Mouse (Mus musculus): Measurements from ENCODE around the gene Fem1a. TPM values are rescaled to one million over a fixed set of nuclear protein-coding genes. Genes with fewer than 3 reads are reported as not detected.

Gene Fem1a
- polyA plus RNA-seq, 1 experiment from 2014 or later, result 17.2 TPM

DNA sequence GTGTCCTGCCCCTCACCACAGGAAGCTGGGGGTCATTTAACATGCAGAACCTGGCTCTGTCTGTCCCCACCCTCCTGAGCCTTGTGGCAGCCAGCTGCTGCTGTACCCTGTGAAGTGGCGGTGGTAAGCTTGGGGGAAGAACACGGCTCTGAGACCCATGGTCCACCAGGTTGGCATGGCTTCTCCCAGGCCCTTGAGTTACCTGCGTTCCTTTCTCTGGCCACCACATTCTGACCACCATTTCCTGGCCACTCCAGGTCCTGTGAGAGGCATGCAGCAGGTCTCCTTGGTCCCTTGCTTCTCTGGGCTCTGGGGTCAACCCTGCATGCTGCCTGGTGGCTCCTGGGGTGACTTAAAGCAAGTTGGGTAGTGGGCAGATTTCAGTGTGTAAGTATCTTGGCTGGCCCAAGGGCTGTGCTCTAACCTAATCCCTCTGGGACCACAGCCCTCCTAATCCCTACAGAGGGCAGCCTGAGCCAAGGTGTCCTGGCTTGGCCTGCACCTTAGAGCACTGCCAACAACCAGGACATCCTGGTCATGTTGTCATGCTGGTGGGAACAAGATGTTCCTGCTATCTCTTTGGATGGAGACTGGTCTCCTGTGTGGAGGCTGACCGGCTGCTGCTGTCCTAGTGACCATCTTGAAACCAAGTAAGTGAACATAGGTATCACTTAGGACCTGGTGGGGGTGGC, 36.1 kb downstream of the Fem1a start, which contains the start of gene Plin3:
Gene Plin3 (minus strand): TSS at position 343 of the 692 bp plus-strand sequence.
- Histone ChIP-seq H3K4me2 (peak within 1 kb of the TSS; percentile 90; the same call in 1 of the 2 replicates), H3K27me3 (replicated peaks) (no peaks in the 10 kb centered on the region), H3K9me3 (no peaks in the 10 kb centered on the region)

DNA sequence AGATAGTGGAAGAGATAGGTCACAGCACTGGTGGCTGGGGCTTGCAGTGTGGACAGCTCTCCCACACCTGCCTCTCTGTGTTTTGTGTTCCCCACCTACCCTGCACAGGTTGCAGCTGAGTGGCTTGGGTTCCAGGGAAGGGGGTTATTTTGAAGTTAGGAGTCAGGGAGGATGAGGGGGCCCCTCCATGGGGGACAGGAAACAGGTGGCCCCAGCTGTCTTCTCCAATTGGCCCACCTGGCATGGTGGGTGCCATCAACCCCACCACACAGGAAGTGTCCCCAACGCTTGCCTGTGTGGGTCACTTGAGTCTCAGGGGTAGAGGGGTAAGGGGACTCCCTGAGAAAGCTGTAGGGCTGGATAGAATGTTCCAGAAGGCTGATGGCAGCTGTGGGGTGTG, 36.7 kb downstream of the Fem1a start:
- Histone ChIP-seq H3K4me2 (no peak overlapping the region), H3K9me3 (no peaks in the 10 kb centered on the region), H3K27ac (replicated peaks) (no peak overlapping the region), H3K9ac (no peak overlapping the region), H3K4me1 (peaks cover 31% of the 10 kb centered on the region), H3K36me3 (0 out of 2 replicates have a peak, but pooled peaks cover 2% of the 10 kb centered on the region), H3K27me3 (replicated peaks) (no peaks in the 10 kb centered on the region), H3K4me3 (no peak overlapping the region)
- 71% methylated on average over 1 of the region's 1 CpGs for WGBS
- ATAC-seq (ENCODE audit: extremely low read depth, insufficient number of reproducible peaks, low FRiP score, low TSS enrichment), result no peak

More for the DNA sequence above, 36.1 kb downstream of the Fem1a start, which contains the start of gene Plin3:
- ATAC-seq (ENCODE audit: extremely low read depth, insufficient number of reproducible peaks, low FRiP score, low TSS enrichment), result no peak
- 74% methylated on average over 4 of the region's 4 CpGs for WGBS
- Histone ChIP-seq H3K27ac (replicated peaks) (peak within 1 kb of the TSS; percentile 94; the same call in 1 of the 2 replicates), H3K4me3 (no peak within 1 kb of the TSS), H3K9ac (no peak within 1 kb of the TSS), H3K4me1 (peaks cover 37% of the 10 kb centered on the region), H3K36me3 (0 out of 2 replicates have a peak, but pooled peaks cover 2% of the 10 kb centered on the region)

DNA sequence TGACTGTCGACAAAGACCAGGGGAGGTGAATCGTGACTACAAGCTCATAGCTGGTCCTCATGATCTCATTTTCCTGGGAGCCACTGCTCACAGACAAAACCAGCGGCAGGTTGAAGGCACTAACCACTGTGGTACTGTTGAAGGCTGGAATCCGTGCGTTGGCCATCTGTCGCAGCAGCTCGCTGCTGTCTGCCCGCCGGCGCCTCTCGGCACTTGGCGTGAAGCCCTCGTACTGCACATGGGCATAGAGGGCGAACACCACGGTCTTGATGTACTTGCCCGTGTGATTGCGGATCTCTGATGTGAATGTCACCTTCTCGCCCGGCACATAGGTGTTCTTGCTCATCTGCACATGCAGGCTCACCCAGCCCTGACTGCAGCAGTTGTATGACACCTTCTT, 37.6 kb downstream of the Fem1a start:
- no peak overlapping the region for H3K4me3 ChIP-seq
- H3K36me3 ChIP-seq, result no peaks in the 10 kb centered on the region
- no peak overlapping the region for H3K9ac ChIP-seq
- 85% methylated on average over 19 of the region's 19 CpGs for WGBS
- no peaks in the 10 kb centered on the region for H3K27me3 ChIP-seq (replicated peaks)
- H3K4me1 ChIP-seq, result peaks cover 21% of the 10 kb centered on the region
- ATAC-seq (ENCODE audit: extremely low read depth, insufficient number of reproducible peaks, low FRiP score, low TSS enrichment), result no peak
- H3K4me2 ChIP-seq, result no peak overlapping the region
- no peaks in the 10 kb centered on the region for H3K9me3 ChIP-seq
- no peak overlapping the region for H3K27ac ChIP-seq (replicated peaks)

DNA sequence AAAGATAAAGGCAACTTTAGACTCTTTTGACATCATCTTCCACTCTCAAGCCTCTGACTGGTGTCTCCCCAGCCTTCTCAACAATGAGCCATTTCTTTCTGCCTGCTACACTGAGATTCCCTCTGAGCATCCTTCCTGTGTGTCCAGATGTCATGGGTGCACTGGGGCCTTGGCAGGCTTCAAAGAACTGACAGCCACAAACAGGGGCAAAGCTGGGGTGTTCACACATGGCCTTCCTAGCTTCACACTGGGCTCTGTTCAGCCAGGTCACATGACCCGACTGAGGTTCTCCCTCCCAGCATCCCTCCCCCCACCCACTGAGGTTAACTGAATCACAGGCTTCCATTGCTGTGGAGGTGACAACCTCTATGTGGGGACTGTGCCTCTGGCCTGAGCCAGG, 39.6 kb downstream of the Fem1a start:
- no peak for ATAC-seq (ENCODE audit: extremely low read depth, insufficient number of reproducible peaks, low FRiP score, low TSS enrichment)
- Histone ChIP-seq H3K36me3 (no peaks in the 10 kb centered on the region), H3K4me3 (no peak overlapping the region), H3K9me3 (no peaks in the 10 kb centered on the region), H3K27ac (replicated peaks) (no peak overlapping the region), H3K4me1 (peaks cover 8% of the 10 kb centered on the region), H3K27me3 (replicated peaks) (no peaks in the 10 kb centered on the region), H3K9ac (no peak overlapping the region), H3K4me2 (no peak overlapping the region)
- 55% methylated on average over 1 of the region's 1 CpGs for WGBS

DNA sequence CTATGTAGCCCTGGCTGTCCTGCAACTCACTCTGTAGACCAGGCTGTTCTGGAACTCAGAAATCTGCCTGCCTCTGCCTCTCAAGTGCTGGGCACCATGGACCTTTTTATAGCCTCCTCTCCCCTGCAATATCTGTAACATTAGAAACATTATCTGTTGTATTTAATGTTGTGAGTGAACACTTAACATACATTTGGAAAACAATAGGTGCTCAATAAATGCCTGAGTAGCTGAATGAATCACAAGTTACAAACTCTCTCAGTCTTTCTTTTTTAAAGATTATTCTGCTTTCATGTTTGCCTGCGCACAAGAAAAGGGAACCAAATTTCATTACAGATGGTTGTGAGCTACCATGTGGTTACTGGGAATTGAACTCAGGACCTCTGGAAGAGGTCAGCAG, 41.6 kb downstream of the Fem1a start:
- no peak for ATAC-seq (ENCODE audit: extremely low read depth, insufficient number of reproducible peaks, low FRiP score, low TSS enrichment)
- no peaks in the 10 kb centered on the region for H3K9me3 ChIP-seq
- H3K27ac ChIP-seq (replicated peaks), result no peak overlapping the region
- H3K9ac ChIP-seq, result no peak overlapping the region
- H3K27me3 ChIP-seq (replicated peaks), result no peaks in the 10 kb centered on the region
- no peak overlapping the region for H3K4me2 ChIP-seq
- H3K4me1 ChIP-seq, result peaks cover 13% of the 10 kb centered on the region
- 98% methylated on average over 1 of the region's 1 CpGs for WGBS
- H3K36me3 ChIP-seq, result no peaks in the 10 kb centered on the region
- H3K4me3 ChIP-seq, result no peak overlapping the region

DNA sequence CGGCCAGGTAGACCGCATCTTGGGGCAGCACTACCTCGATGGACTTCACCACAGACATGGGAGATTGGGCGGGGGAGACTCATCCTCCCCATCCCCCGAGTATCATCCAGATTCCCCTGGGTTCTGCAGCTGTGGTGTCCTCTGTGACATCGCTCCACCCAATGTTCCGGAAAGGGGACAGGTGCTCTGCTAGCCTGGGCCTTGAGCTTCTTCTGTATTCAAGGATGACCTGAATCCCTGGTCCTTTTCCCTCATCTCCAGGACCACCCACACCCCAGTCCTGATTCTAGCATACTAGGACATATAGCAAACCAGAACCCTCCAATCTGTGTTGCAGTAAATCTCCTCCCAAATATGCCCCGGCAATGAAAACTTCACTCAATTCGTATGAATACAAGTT, 43.6 kb downstream of the Fem1a start, which contains the start of gene Arrdc5:
Gene Arrdc5 (minus strand): TSS at position 101 of the 400 bp plus-strand sequence.
- 87% methylated on average over 9 of the region's 9 CpGs for WGBS
- Histone ChIP-seq H3K9me3 (no peaks in the 10 kb centered on the region), H3K4me3 (no peak within 1 kb of the TSS), H3K9ac (no peak within 1 kb of the TSS), H3K27ac (replicated peaks) (no peak within 1 kb of the TSS), H3K4me1 (peaks cover 26% of the 10 kb centered on the region), H3K36me3 (no peaks in the 10 kb centered on the region; the same call in 1 of the 2 replicates), H3K27me3 (replicated peaks) (no peaks in the 10 kb centered on the region), H3K4me2 (no peak within 1 kb of the TSS)
- no peak for ATAC-seq (ENCODE audit: extremely low read depth, insufficient number of reproducible peaks, low FRiP score, low TSS enrichment)

DNA sequence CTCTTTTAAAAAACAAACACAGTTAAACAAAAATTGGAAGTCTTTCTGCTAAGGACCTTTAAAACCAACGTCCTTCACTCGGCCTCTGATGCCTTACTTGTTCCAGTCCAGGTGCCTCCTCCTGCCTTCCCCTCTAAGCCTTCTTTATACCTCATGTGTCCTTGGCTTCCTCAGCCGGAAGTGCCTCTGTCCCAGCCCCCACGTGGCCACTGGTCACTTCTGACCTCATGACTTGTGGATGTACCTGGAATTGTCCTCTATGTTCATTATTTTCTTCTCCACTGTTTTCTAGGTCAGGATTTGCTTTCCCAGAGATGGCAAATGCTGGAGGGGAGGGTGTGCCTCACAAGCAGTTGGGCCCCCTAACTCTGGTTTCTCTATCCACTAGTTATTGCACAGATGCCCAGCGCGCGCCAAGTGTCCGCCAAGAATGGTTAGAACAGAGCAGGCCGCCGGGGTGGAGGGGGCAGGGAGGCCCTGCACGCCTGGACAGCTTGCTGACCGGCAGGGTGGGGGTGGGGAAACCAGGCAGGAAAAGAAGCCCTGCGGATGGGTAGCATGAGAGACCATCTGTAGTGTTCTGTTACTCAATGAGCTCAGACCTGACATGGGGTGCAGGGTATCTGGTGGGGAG, 45.9 kb downstream of the Fem1a start:
- Histone ChIP-seq H3K9ac (peak overlapping the region; percentile 91), H3K9me3 (no peaks in the 10 kb centered on the region), H3K4me2 (peak overlapping the region; percentile 100), H3K36me3 (peaks cover 20% of the 10 kb centered on the region), H3K4me1 (peaks cover 48% of the 10 kb centered on the region), H3K4me3 (peak overlapping the region; percentile 88), H3K27me3 (replicated peaks) (no peaks in the 10 kb centered on the region), H3K27ac (replicated peaks) (peak overlapping the region; percentile 88)
- 23% methylated on average over 13 of the region's 13 CpGs for WGBS
- ATAC-seq (ENCODE audit: extremely low read depth, insufficient number of reproducible peaks, low FRiP score, low TSS enrichment), result 0 out of 2 replicates have a peak, but pooled peaks have one; percentile 3

DNA sequence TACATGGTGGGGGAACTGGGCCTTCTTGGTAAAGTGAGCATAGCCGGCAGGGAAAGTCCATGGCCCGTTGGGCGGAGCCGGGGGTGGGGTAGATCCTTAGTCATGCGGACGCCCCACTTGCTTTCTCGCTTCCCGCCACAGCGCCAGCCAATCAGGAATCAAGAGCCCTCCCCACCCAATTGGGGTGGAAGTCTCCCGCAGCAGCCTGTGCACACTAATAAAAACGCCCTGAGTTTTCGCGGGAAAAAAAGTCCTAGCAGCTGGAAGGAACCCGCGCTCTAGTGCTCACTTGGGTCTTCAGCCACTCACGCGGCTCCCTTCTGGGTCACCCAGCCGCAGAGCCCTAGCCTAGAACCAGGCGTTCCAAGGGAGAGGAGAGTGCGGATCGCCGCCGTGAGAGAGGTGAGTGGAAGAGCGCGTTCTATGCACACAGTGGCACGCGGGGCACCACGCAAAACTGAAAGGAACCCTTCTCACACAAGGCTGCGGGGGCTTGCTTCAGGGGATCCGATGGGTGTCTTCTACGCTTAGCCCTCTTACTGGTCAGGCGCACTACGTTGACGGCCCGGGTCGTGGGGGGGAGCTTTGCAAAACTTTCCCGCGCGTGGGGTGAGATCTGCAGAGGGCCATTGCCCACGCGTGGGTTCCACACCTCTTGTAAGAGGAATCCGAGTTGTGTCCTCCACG, 46.7 kb downstream of the Fem1a start, which contains the start of gene Uhrf1:
Gene Uhrf1 (plus strand): TSS at position 162 of the 687 bp plus-strand sequence.
- Histone ChIP-seq H3K4me2 (peak within 1 kb of the TSS; percentile 100), H3K27ac (replicated peaks) (peak within 1 kb of the TSS; percentile 88), H3K9me3 (no peaks in the 10 kb centered on the region), H3K4me1 (peaks cover 56% of the 10 kb centered on the region), H3K27me3 (replicated peaks) (no peaks in the 10 kb centered on the region), H3K36me3 (peaks cover 28% of the 10 kb centered on the region), H3K4me3 (peak within 1 kb of the TSS; percentile 88), H3K9ac (peak within 1 kb of the TSS; percentile 91)
- peak; percentile 67 for ATAC-seq (ENCODE audit: extremely low read depth, insufficient number of reproducible peaks, low FRiP score, low TSS enrichment)
- under 1% methylated on average over 43 of the region's 43 CpGs for whole genome bisulfite sequencing

DNA sequence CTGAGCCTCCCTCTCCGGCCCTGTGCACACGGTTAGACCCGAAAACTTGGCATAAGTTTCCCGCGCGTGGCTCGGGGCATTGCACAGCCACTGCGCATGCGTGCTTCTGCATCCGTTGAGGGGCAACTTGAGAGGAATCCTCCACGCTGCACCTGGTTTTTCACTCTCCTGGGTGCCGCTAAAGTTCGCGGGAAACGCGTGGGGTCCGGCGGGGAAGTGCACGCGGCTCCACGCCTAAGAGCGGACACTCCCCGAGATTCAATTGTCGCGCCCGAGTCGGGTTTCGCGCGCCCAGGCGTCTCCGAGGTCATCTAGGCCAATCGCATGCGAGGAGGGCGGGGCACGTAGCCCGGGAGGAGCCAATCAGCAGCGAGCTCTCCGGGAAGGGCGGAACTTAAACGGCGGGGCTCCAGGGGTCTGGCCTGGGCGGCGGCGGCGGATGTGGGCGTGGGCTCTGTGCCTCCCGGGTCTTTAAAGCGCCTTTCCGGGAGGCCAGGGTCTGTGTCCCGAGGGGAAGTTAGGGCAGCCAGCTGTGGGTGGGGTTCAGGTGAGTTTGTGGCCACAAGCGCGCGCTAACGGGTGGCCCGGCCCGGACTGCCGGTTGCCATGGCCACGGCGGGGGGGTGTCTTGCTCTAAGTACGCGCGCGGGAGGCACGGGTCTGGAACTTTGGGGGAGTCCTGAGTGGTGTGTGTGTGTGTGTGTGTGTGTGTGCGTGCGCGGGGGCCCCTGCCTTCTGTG, 47.4 kb downstream of the Fem1a start:
- H3K9ac ChIP-seq, result peak overlapping the region; percentile 91
- peak; percentile 87 for ATAC-seq (ENCODE audit: extremely low read depth, insufficient number of reproducible peaks, low FRiP score, low TSS enrichment)
- under 1% methylated on average over 68 of the region's 68 CpGs for WGBS
- peaks cover 56% of the 10 kb centered on the region for H3K4me1 ChIP-seq
- peak overlapping the region; percentile 88 for H3K4me3 ChIP-seq
- peak overlapping the region; percentile 100 for H3K4me2 ChIP-seq
- H3K27me3 ChIP-seq (replicated peaks), result no peaks in the 10 kb centered on the region
- H3K27ac ChIP-seq (replicated peaks), result peak overlapping the region; percentile 88
- H3K36me3 ChIP-seq, result peaks cover 35% of the 10 kb centered on the region
- H3K9me3 ChIP-seq, result no peaks in the 10 kb centered on the region

DNA sequence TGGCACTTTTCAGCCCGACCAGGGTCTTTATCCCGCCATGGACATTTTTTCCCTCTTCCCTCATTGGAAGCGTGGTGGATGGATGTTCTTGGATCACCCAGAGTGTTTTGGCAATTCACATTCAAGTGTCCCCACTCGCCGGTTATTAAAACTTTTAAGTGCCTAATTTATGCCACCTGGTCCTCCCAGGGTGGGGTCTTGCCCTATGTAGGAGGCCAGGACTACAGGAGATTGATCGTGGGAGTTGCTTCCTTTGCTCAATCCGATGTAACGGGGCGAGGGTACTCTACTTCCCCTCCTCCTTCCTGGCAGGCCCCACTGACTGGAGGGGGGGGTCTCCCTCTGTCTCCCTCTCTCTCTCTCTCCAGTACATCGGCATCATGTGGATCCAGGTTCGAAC, 48.1 kb downstream of the Fem1a start:
- 12% methylated on average over 11 of the region's 11 CpGs for WGBS
- no peak for ATAC-seq (ENCODE audit: extremely low read depth, insufficient number of reproducible peaks, low FRiP score, low TSS enrichment)
- H3K36me3 ChIP-seq, result peaks cover 42% of the 10 kb centered on the region

More for the DNA sequence above, 48.1 kb downstream of the Fem1a start:
- H3K9me3 ChIP-seq, result no peaks in the 10 kb centered on the region
- H3K9ac ChIP-seq, result peak overlapping the region; percentile 90
- no peaks in the 10 kb centered on the region for H3K27me3 ChIP-seq (replicated peaks)
- 0 out of 2 replicates have a peak overlapping the region, but pooled peaks have one; percentile 1 for H3K27ac ChIP-seq (replicated peaks)
- peaks cover 56% of the 10 kb centered on the region for H3K4me1 ChIP-seq
- H3K4me3 ChIP-seq, result peak overlapping the region; percentile 88
- H3K4me2 ChIP-seq, result peak overlapping the region; percentile 100
